Mouse (Mus musculus) lung, embryonic 16.5 days (tissue): ENCODE measurements around the gene Mlxip. TPM values are rescaled to one million over a fixed set of nuclear protein-coding genes. Genes with fewer than 3 reads are reported as not detected.

Experiments
- ATAC-seq: fragments of 200-750 bp; cut with Nextera tagmentation; 2 replicates; pipeline ENCODE4 v1.8.0; 2017; ENCODE audit warnings: low read depth, mild to moderate bottlenecking, moderate library complexity
- H3K27ac ChIP-seq: fragments of 300-500 bp; sonication (generic); 2 replicates; pipeline ENCODE4 v1.5.1; 2014; ENCODE audit warnings: mild to moderate bottlenecking, control low read depth, low read length
- H3K27me3 ChIP-seq: fragments of 300-500 bp; sonication (generic); 2 replicates; pipeline ENCODE4 v1.6.1; 2014; ENCODE audit warnings: low read depth, low read length, mixed read lengths; ENCODE audit not compliant: control insufficient read depth, insufficient read depth
- H3K36me3 ChIP-seq: fragments of 300-500 bp; sonication (generic); 2 replicates; pipeline ENCODE4 v1.6.1; 2014; ENCODE audit warnings: low read length; ENCODE audit not compliant: control insufficient read depth, insufficient read depth
- H3K4me1 ChIP-seq: fragments of 300-500 bp; sonication (generic); replicated peaks from 2 replicates; pipeline ENCODE4 v1.6.1; 2014; ENCODE audit warnings: low read length, mixed read lengths; ENCODE audit not compliant: control insufficient read depth, insufficient read depth
- H3K4me2 ChIP-seq: fragments of 300-500 bp; sonication (generic); 2 replicates; pipeline ENCODE4 v1.6.1; 2014; ENCODE audit warnings: low read depth, low read length, control low read depth
- H3K4me3 ChIP-seq: fragments of 300-500 bp; sonication (generic); 2 replicates; pipeline ENCODE4 v1.5.1; 2014; ENCODE audit warnings: mild to moderate bottlenecking, low read length, control low read depth
- H3K9ac ChIP-seq: fragments of 300-500 bp; sonication (generic); 2 replicates; pipeline ENCODE4 v1.6.1; 2014; ENCODE audit warnings: low read length, control low read depth
- H3K9me3 ChIP-seq: fragments of 300-500 bp; sonication (generic); 2 replicates; pipeline ENCODE4 v1.6.1; 2016; ENCODE audit warnings: low read length; ENCODE audit not compliant: control insufficient read depth
- WGBS: fragments of 180-500 bp; shearing (Covaris S2); extraction: QIAGEN DNeasy Blood & Tissue Kit; methylation state at CpG from one replicate; pipeline ENCODE4 v1.1.7; 2014; 5-methylcytosine and 5-hydroxymethylcytosine counted together
- polyA plus RNA-seq: library from polyadenylated mRNA; unstranded; fragments of >200 nt; fragmentation: Nextera tagmentation; extraction: Ambion mirVana; gene quantifications from 2 replicates; pipeline ENCODE4 v1.2.1, GENCODE M21; 2015

The Mlxip gene
- polyA plus RNA-seq, 1 experiment from 2014 or later: 17.8 TPM

DNA sequence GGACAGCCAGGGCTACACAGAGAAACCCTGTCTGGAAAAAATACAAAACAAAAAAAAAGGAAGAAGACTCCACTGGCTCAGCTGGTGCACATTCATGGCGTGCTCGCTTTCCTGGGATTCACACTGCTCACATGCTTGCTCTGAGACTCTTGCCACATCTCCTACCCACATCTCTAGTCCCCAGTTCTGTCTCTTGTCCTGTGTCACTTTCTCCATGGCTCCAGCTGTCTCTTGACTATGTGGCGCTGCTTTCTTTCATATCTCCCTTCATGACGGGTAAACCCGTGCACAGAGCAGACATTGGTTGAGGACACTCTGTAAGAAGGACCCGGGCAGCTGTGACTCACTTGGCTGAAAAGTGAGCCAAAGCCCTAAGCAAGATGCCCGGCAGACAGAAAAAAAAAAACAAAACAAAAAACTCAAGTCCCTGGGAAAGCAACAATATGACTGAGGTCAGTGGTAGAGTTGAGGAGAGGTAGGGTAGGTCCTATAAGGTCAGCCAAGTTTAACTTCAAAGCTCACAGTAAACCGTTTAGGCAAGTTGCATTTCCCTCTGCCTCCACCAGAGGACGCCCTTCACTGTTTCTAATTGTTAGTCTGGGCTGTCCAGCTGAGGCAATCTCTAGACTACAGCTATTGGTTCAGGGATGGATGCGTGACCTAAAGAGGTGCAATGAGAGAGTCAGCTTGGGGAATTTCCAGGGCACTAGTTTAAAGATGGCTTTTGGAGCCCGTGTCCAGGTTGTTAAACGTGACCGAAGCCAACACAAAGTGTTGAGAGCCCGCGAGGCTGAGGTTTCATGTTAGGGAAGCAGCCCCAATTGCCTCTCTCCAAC, 17.3 kb upstream of the Mlxip start:
- Histone ChIP-seq H3K36me3 (peaks cover 19% of the 10 kb centered on the region), H3K9ac (no peak overlapping the region)
- ATAC-seq: peak; percentile 79

DNA sequence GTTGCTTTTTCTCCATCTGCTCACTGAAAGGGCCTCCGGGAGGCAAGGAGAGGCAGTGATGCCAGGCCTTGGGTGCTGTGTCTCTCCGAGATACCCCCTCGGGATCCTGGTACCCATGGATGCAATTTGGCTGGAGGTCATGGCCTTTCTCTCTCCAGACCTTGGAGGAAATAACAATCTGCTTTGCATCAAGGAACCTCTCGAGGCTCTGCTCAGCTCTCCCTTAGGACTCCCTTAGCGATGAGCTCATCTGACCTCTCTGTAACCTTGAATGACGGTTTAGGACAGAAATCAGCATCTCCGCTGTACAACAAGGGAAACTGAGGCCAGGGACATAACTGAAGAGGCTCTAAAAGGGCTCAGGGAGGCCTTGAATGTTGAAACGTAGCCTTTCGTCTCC, 15.9 kb upstream of the Mlxip start:
- Histone ChIP-seq H3K36me3 (peaks cover 7% of the 10 kb centered on the region), H3K4me1 (peaks cover 8% of the 10 kb centered on the region; the same call in 1 of the 2 replicates), H3K4me2 (no peak overlapping the region), H3K27ac (no peak overlapping the region), H3K9me3 (no peaks in the 10 kb centered on the region), H3K27me3 (no peaks in the 10 kb centered on the region), H3K9ac (no peak overlapping the region), H3K4me3 (no peak overlapping the region)
- no peak for ATAC-seq
- WGBS: 66% methylated on average over 9 of the region's 9 CpGs

More for the DNA sequence above, 17.3 kb upstream of the Mlxip start:
- Histone ChIP-seq H3K4me2 (peak overlapping the region; percentile 17), H3K4me1 (peaks cover 8% of the 10 kb centered on the region; the same call in 1 of the 2 replicates), H3K27ac (no peak overlapping the region), H3K27me3 (no peaks in the 10 kb centered on the region), H3K9me3 (no peaks in the 10 kb centered on the region), H3K4me3 (no peak overlapping the region)
- 53% methylated on average over 15 of the region's 15 CpGs for WGBS

DNA sequence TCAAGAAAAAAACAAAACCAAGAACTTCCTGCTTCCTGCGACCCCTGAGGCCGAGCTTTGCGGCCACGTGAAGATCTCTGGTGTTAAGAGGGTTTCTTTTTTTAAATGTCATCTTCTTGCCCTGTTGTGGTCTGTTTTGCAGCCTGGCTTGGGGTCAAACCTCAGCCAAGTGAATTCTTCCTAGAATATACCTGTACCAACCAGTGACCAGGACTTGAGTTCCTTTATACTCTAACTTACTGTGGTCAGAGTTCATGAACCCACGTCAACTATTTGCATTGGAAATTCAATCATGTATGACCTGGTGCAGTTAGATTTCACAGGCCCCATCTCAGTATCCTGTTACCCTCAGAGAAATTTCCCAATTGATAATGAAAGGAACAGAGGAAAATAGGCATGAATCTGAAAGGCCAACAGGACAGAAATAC, 15.1 kb upstream of the Mlxip start:
- Histone ChIP-seq H3K36me3 (peaks cover 2% of the 10 kb centered on the region; the same call in 1 of the 2 replicates), H3K4me2 (no peak overlapping the region), H3K4me3 (no peak overlapping the region), H3K27me3 (no peaks in the 10 kb centered on the region), H3K9me3 (no peaks in the 10 kb centered on the region), H3K27ac (no peak overlapping the region), H3K4me1 (peaks cover 8% of the 10 kb centered on the region; the same call in 1 of the 2 replicates), H3K9ac (no peak overlapping the region)
- 47% methylated on average over 5 of the region's 5 CpGs for WGBS
- no peak for ATAC-seq

DNA sequence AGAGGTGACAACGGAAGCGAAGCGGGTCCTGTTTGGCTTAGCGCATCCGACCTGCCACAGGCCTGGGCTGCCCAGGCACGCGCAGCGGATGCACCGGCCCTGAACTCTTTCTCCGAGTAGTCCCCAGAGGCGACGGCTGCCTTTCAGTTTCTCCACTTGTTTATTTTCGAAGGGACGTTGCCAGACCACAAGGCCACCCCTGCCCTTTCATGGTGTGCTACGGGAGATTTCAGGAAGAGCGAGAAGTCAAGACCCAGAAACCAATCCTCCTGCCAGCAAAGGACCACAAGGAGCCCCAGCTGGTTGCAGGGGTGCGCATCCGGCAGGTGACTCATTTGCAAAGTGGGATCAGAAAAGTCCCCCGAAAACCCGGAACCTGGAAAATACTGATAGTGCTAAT, 12.6 kb upstream of the Mlxip start:
- 12% methylated on average over 20 of the region's 20 CpGs for WGBS
- Histone ChIP-seq H3K36me3 (no peaks in the 10 kb centered on the region), H3K9me3 (no peaks in the 10 kb centered on the region; the same call in 1 of the 2 replicates), H3K4me2 (peak overlapping the region; percentile 1; the same call in 1 of the 2 replicates), H3K9ac (no peak overlapping the region), H3K27me3 (no peaks in the 10 kb centered on the region), H3K4me3 (no peak overlapping the region), H3K4me1 (peaks cover 7% of the 10 kb centered on the region; the same call in 1 of the 2 replicates), H3K27ac (no peak overlapping the region)
- 0 out of 2 replicates have a peak, but pooled peaks have one; percentile 19 for ATAC-seq

DNA sequence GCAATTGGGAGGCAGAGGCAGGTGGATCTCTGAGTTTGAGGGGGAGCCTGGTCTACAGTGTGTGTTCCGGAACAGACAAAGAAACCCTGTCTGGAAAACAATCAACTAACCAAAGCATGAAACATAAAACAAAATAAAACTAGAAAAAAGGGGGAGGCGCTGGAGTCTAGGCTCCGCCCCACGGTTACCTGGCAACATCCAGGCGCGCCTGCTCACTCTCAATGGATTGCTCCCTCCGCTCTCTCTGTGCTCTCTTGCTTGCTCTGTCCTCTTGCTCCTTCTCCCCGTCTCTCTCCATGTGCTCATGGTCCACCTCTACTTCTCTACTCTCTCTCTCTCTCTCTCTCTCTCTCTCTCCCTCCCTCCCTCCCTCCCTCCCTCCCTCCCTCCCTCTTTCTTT, 11.9 kb upstream of the Mlxip start:
- no peak for ATAC-seq
- Histone ChIP-seq H3K4me3 (no peak overlapping the region), H3K27ac (no peak overlapping the region), H3K9ac (no peak overlapping the region), H3K36me3 (no peaks in the 10 kb centered on the region), H3K4me1 (0 out of 2 replicates have a peak, but pooled peaks cover 1% of the 10 kb centered on the region), H3K4me2 (no peak overlapping the region), H3K9me3 (no peaks in the 10 kb centered on the region; the same call in 1 of the 2 replicates), H3K27me3 (no peaks in the 10 kb centered on the region)
- WGBS: 75% methylated on average over 8 of the region's 8 CpGs

DNA sequence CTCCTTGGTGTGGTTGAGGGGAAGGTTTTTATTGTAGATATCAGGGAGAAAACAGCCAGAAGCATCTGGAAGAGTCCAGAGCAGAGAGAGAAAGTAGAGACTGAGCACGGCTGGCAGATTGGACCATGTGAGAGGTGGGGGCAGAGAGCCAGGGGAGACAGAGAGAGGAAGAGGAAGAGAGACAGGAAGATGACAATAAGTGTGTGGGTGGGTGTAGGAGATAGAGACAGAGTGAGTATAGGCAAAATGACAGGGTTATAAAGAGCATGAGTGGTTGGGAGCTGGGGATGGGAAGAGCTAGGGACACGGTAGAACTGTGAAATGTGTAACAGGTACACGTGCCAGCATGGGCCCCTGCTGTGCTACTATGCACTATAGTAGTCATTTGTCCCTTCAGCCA, 6.1 kb upstream of the Mlxip start:
- Histone ChIP-seq H3K9me3 (no peaks in the 10 kb centered on the region; the same call in 1 of the 2 replicates), H3K4me1 (peaks cover under 1% of the 10 kb centered on the region), H3K27me3 (no peaks in the 10 kb centered on the region), H3K9ac (no peak overlapping the region), H3K4me2 (no peak overlapping the region), H3K4me3 (no peak overlapping the region), H3K27ac (no peak overlapping the region), H3K36me3 (no peaks in the 10 kb centered on the region)
- no peak for ATAC-seq
- 15% methylated on average over 3 of the region's 3 CpGs for WGBS

DNA sequence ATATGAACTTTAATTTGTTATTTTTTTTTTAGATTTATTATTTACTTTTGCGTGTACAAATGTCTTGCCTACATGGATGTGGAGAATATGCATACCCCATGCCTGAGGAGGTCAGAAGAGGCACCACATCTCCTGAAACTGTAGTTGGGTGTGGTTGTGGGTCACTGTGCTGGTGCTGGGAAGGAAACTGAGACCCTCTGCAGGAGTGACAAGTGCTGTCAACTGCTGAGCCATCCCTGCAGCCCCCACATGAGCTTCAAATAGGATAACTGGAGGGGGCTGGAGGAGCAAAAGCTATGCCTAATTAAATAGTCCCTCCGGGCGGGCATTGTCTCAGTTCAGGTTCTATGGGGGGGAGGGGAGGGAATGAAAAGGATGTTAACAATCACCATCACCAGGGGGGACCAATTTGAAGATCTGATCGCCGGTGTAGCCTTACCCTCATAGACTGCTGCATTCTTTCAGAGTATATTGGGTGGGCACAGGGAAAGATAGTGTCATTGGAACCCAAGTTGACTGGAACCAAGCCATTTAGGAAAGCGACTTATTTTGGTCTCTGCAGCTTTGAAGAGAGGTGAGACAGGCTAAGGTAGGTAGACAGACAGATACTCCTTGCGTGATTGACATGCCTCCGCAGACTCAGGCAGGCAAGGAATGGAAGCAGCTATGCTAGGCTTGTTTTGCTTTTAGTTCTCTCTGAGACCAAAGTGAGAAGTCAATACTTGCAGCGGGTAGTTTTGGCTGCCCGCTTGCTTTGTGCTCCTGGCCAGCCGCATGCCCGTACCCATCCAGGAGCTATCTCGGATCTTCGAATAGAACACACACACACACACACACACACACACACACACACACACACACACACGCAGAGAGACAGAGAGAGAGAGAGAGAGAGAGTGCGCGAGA, 3.8 kb upstream of the Mlxip start:
- Histone ChIP-seq H3K36me3 (no peaks in the 10 kb centered on the region), H3K4me3 (peak overlapping the region; percentile 28), H3K9me3 (no peaks in the 10 kb centered on the region), H3K4me1 (peaks cover 10% of the 10 kb centered on the region), H3K27ac (no peak overlapping the region), H3K9ac (peak overlapping the region; percentile 52), H3K4me2 (peak overlapping the region; percentile 48), H3K27me3 (no peaks in the 10 kb centered on the region)
- no peak for ATAC-seq
- WGBS: 10% methylated on average over 17 of the region's 17 CpGs

DNA sequence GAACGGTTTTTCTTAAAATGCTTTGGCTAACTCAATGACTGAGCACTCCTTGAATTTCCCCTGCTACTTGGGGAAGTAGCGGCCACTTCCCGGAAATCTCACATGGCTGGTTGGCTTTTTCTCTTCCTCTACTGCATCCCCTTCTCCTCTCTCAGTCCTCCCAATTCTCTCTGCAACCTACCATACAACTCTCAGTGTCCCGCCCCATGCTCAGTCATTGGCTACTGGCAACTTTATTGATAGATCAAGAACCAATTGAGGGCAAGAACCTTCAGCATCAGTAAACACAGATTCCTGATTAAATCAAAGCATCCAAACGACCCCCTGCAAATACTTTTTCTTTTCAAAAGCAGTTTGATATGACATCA, 3.2 kb upstream of the Mlxip start:
- Histone ChIP-seq H3K4me3 (peak overlapping the region; percentile 28), H3K4me1 (peaks cover 16% of the 10 kb centered on the region), H3K27ac (no peak overlapping the region), H3K4me2 (peak overlapping the region; percentile 48), H3K9me3 (no peaks in the 10 kb centered on the region), H3K27me3 (no peaks in the 10 kb centered on the region), H3K36me3 (no peaks in the 10 kb centered on the region), H3K9ac (peak overlapping the region; percentile 52)
- 13% methylated on average over 5 of the region's 5 CpGs for WGBS
- no peak for ATAC-seq
